ENCODE assay signal across 8 mouse cellular contexts in genomic region chr3:87970939-87971488, GRCm38 (mm10). TPM values are rescaled to one million over a fixed set of nuclear protein-coding genes. Genes with fewer than 3 reads are reported as not detected.
A peak's percentile ranks its signal among the peaks of the same experiment; 100 is the strongest.
DNase-seq lines count a peak whose midpoint lies in the region; ATAC-seq and TF ChIP-seq lines count a peak whose summit lies in the region.

Gene Nes, plus strand, starts transcription at chr3:87971078.

- no peaks in the 10 kb centered on the region for H3K36me3 ChIP-seq in megakaryocyte, embryonic 14.5 days (replicated peaks; ENCODE audit: low read length)
- peaks cover 26% of the 10 kb centered on the region for H3K36me3 ChIP-seq in embryonic facial prominence, embryonic 10.5 days (replicated peaks)
- H3K36me3 ChIP-seq in heart, embryonic 13.5 days: peaks cover 15% of the 10 kb centered on the region
- peaks cover 15% of the 10 kb centered on the region for H3K36me3 ChIP-seq in kidney, embryonic 15.5 days
- no peaks in the 10 kb centered on the region for H3K36me3 ChIP-seq in stomach, postnatal 0 days (ENCODE audit: control insufficient read depth, insufficient read depth, low read length)

- no peak for TF ChIP-seq CTCF in stomach, postnatal 0 days (IDR thresholded peaks at IDR 0.05; ENCODE audit: low read depth)

- WGBS in embryonic facial prominence, embryonic 10.5 days: under 1% methylated on average over 44 of the region's 44 CpGs
- under 1% methylated on average over 44 of the region's 44 CpGs for WGBS in heart, embryonic 13.5 days
- under 1% methylated on average over 44 of the region's 44 CpGs for WGBS in kidney, embryonic 15.5 days
- WGBS in stomach, postnatal 0 days: under 1% methylated on average over 44 of the region's 44 CpGs

- H3K4me2 ChIP-seq in heart, embryonic 13.5 days: peak within 1 kb of the TSS; percentile 93
- peak within 1 kb of the TSS; percentile 97 for H3K4me2 ChIP-seq in kidney, embryonic 15.5 days
- H3K4me2 ChIP-seq in stomach, postnatal 0 days (replicated peaks; ENCODE audit: low read depth): peak within 1 kb of the TSS; percentile 76

- peaks cover 17% of the 10 kb centered on the region for H3K4me1 ChIP-seq in megakaryocyte, embryonic 14.5 days
- peaks cover 56% of the 10 kb centered on the region for H3K4me1 ChIP-seq in embryonic facial prominence, embryonic 10.5 days
- peaks cover 47% of the 10 kb centered on the region for H3K4me1 ChIP-seq in heart, embryonic 13.5 days
- H3K4me1 ChIP-seq in kidney, embryonic 15.5 days: peaks cover 50% of the 10 kb centered on the region
- H3K4me1 ChIP-seq in stomach, postnatal 0 days (replicated peaks; ENCODE audit: control insufficient read depth, insufficient read depth): no peaks in the 10 kb centered on the region

- H3K9ac ChIP-seq in heart, embryonic 13.5 days: peak within 1 kb of the TSS; percentile 91
- H3K9ac ChIP-seq in kidney, embryonic 15.5 days: peak within 1 kb of the TSS; percentile 78
- peak within 1 kb of the TSS; percentile 63 for H3K9ac ChIP-seq in stomach, postnatal 0 days (ENCODE audit: low read length)

- H3K27ac ChIP-seq in embryonic facial prominence, embryonic 10.5 days (replicated peaks): peak within 1 kb of the TSS; percentile 84
- peak within 1 kb of the TSS; percentile 61 for H3K27ac ChIP-seq in heart, embryonic 13.5 days (replicated peaks)
- H3K27ac ChIP-seq in kidney, embryonic 15.5 days: peak within 1 kb of the TSS; percentile 88
- H3K27ac ChIP-seq in stomach, postnatal 0 days (replicated peaks): peak within 1 kb of the TSS; percentile 69; the same call in 1 of the 2 replicates

- peak within 1 kb of the TSS; percentile 89 for H3K4me3 ChIP-seq in megakaryocyte, embryonic 14.5 days (replicated peaks)
- H3K4me3 ChIP-seq in embryonic facial prominence, embryonic 10.5 days: peak within 1 kb of the TSS; percentile 77
- H3K4me3 ChIP-seq in heart, embryonic 13.5 days: peak within 1 kb of the TSS; percentile 67
- H3K4me3 ChIP-seq in kidney, embryonic 15.5 days (replicated peaks): peak within 1 kb of the TSS; percentile 64
- H3K4me3 ChIP-seq in stomach, postnatal 0 days (ENCODE audit: low read depth, low read length): peak within 1 kb of the TSS; percentile 50

- H3K9me3 ChIP-seq in megakaryocyte, embryonic 14.5 days: peaks cover 7% of the 10 kb centered on the region
- no peaks in the 10 kb centered on the region for H3K9me3 ChIP-seq in embryonic facial prominence, embryonic 10.5 days
- no peaks in the 10 kb centered on the region for H3K9me3 ChIP-seq in heart, embryonic 13.5 days
- H3K9me3 ChIP-seq in kidney, embryonic 15.5 days (replicated peaks): no peaks in the 10 kb centered on the region
- no peaks in the 10 kb centered on the region for H3K9me3 ChIP-seq in stomach, postnatal 0 days (ENCODE audit: control insufficient read depth, low read length)

- H3K27me3 ChIP-seq in megakaryocyte, embryonic 14.5 days (replicated peaks): peaks cover 76% of the 10 kb centered on the region
- H3K27me3 ChIP-seq in embryonic facial prominence, embryonic 10.5 days (replicated peaks; ENCODE audit: low read depth, poor library complexity, severe bottlenecking): peaks cover 44% of the 10 kb centered on the region
- peaks cover 35% of the 10 kb centered on the region; the same call in 1 of the 2 replicates for H3K27me3 ChIP-seq in heart, embryonic 13.5 days (replicated peaks)
- H3K27me3 ChIP-seq in kidney, embryonic 15.5 days: no peaks in the 10 kb centered on the region
- no peaks in the 10 kb centered on the region for H3K27me3 ChIP-seq in stomach, postnatal 0 days (ENCODE audit: control insufficient read depth, insufficient read depth, low read length)

- DNase-seq in embryonic facial prominence, embryonic 10.5 days (ENCODE audit: low spot score): peak; percentile 91
- DNase-seq in lung, postnatal 25 days (ENCODE audit: low spot score): peak; percentile 75
- DNase-seq in stomach, postnatal 0 days (ENCODE audit: low spot score): peak; percentile 54
- DNase-seq in cerebellum, adult 9-11 months: no peak

- no peak for TF ChIP-seq EP300 in stomach, postnatal 0 days (optimal IDR thresholded peaks at IDR 0.05)

- no peak for ATAC-seq in megakaryocyte, adult 5-6 weeks (ENCODE audit: poor library complexity, severe bottlenecking)
- peak; percentile 28; the same call in 1 of the 2 replicates for ATAC-seq in heart, embryonic 13.5 days (ENCODE audit: extremely low read depth, insufficient number of reproducible peaks, low FRiP score, low TSS enrichment)
- ATAC-seq in kidney, embryonic 15.5 days (replicated peaks; ENCODE audit: low FRiP score): peak; percentile 72
- peak; percentile 64; the same call in 1 of the 2 replicates for ATAC-seq in stomach, postnatal 0 days (ENCODE audit: low FRiP score, low TSS enrichment)

RNA-seq across cellular contexts. Expression of gene Nes, which starts in this region (rescaled TPM):
- polyA plus RNA-seq in megakaryocyte, embryonic 14.5 days (2012; ENCODE audit: insufficient read depth, low replicate concordance): 0.29 TPM in 1 of 2 replicates, not detected in the other
- not detected in 2 replicates for total RNA-seq in megakaryocyte, adult 5-6 weeks (2015)
- total RNA-seq in megakaryocyte, adult 5-6 weeks (2017): not detected in 2 replicates
- polyA plus RNA-seq in embryonic facial prominence, embryonic 10.5 days (2016; fragmentation: Nextera tagmentation; extraction: Ambion mirVana): 35.3 and 46.2 TPM in 2 replicates
- polyA plus RNA-seq in heart, embryonic 13.5 days (2015; fragmentation: Nextera tagmentation; extraction: Ambion mirVana): 18.7 and 18.9 TPM in 2 replicates
- 31.1 and 34.6 TPM in 2 replicates for polyA plus RNA-seq in kidney, embryonic 15.5 days (2015; fragmentation: Nextera tagmentation; extraction: Ambion mirVana)
- polyA plus RNA-seq in stomach, postnatal 0 days (2015; fragmentation: Nextera tagmentation; extraction: Ambion mirVana): 5.3 and 5.7 TPM in 2 replicates
